ENCODE assay signal across 17 mouse cellular contexts in genomic region chr17:84938215-84938614, GRCm38 (mm10). TPM values are rescaled to one million over a fixed set of nuclear protein-coding genes. Genes with fewer than 3 reads are reported as not detected.
DNase-seq lines count a peak whose midpoint lies in the region; ATAC-seq and TF ChIP-seq lines count a peak whose summit lies in the region.
"Had no signal": no experiment of that assay in that cellular context is flagged by ENCODE, and none has a peak within 500 bp of the region (broad histone marks: within the 10 kb centered on the region; RNA-seq: fewer than 3 reads in every experiment).

No protein-coding gene starts in this region.

- no peaks in the 10 kb centered on the region for H3K4me1 ChIP-seq in midbrain, embryonic 11.5 days (ENCODE audit: control insufficient read depth, insufficient read depth, low read length)
- H3K4me1 ChIP-seq in midbrain, embryonic 14.5 days (ENCODE audit: control insufficient read depth, insufficient read depth, low read length), result no peaks in the 10 kb centered on the region
- no peaks in the 10 kb centered on the region for H3K4me1 ChIP-seq in ES-Bruce4 (ENCODE audit: control insufficient read depth, insufficient read depth, low read length)
- H3K4me1 ChIP-seq: forebrain, embryonic 15.5 days; midbrain, embryonic 10.5 days had no signal

- 96% methylated on average over 4 of the region's 4 CpGs for WGBS in midbrain, embryonic 11.5 days
- WGBS in midbrain, embryonic 14.5 days, result 96% methylated on average over 4 of the region's 4 CpGs

- intact Hi-C loops in gastrocnemius, adult 2 months (cut with DNase I), result no loop called here

- no peak for DNase-seq in gastrocnemius, adult 2 months
- DNase-seq in gastrocnemius, adult 8-10 months (ENCODE audit: low spot score in 2 of 2), result no peak
- DNase-seq in midbrain, embryonic 11.5 days (ENCODE audit: low spot score, missing footprints), result peak; percentile 81
- no peak for DNase-seq in midbrain, embryonic 14.5 days
- no peak for DNase-seq in brain, embryonic 14.5 days (ENCODE audit: low read depth)
- no peak for DNase-seq in urinary bladder, adult 2 months (ENCODE audit: low spot score)
- DNase-seq in layer of hippocampus, postnatal 36 days, result no peak
- DNase-seq: cerebellum, adult 11 months; cerebellum, postnatal 25 days; gastrocnemius, postnatal 14 days; heart, postnatal 36 days had no signal

- no peak overlapping the region for H3K27ac ChIP-seq in gastrocnemius, adult 2 months
- no peak overlapping the region for H3K27ac ChIP-seq in midbrain, embryonic 11.5 days (ENCODE audit: low read depth, low read length)
- no peak overlapping the region for H3K27ac ChIP-seq in midbrain, embryonic 14.5 days (replicated peaks; ENCODE audit: low read depth, low read length)
- H3K27ac ChIP-seq in ES-Bruce4 (ENCODE audit: insufficient read depth, low read length), result no peak overlapping the region
- H3K27ac ChIP-seq: forebrain, embryonic 15.5 days; kidney, embryonic 15.5 days; limb, embryonic 15.5 days; midbrain, embryonic 10.5 days had no signal

- H3K36me3 ChIP-seq in midbrain, embryonic 11.5 days (ENCODE audit: control insufficient read depth, insufficient read depth, low read length), result no peaks in the 10 kb centered on the region
- no peaks in the 10 kb centered on the region for H3K36me3 ChIP-seq in midbrain, embryonic 14.5 days (ENCODE audit: control insufficient read depth, insufficient read depth, low read length)
- no peaks in the 10 kb centered on the region for H3K36me3 ChIP-seq in ES-Bruce4 (ENCODE audit: control insufficient read depth, insufficient read depth, low read length, poor library complexity, severe bottlenecking)
- H3K36me3 ChIP-seq: forebrain, embryonic 15.5 days; heart, embryonic 12.5 days; kidney, embryonic 15.5 days; limb, embryonic 15.5 days; midbrain, embryonic 10.5 days had no signal

- TF ChIP-seq CTCF in gastrocnemius, adult 2 months (IDR thresholded peaks at IDR 0.05), result peak; percentile 10; the same call in 1 of the 2 replicates
- TF ChIP-seq CTCF in ES-Bruce4 (IDR thresholded peaks at IDR 0.05; ENCODE audit: low read depth, low read length), result peak; percentile 26
- TF ChIP-seq CTCF in brain, embryonic 14.5 days (IDR thresholded peaks at IDR 0.05; ENCODE audit: borderline replicate concordance, extremely low read depth, insufficient read depth, insufficient read length), result 0 out of 2 replicates have a peak, but pooled peaks have one; percentile 10

- no peak overlapping the region for H3K4me3 ChIP-seq in gastrocnemius, adult 2 months
- H3K4me3 ChIP-seq in midbrain, embryonic 11.5 days (ENCODE audit: low read depth, low read length), result no peak overlapping the region
- no peak overlapping the region for H3K4me3 ChIP-seq in midbrain, embryonic 14.5 days (replicated peaks; ENCODE audit: low read depth, low read length)
- H3K4me3 ChIP-seq in ES-Bruce4 (ENCODE audit: low read depth, low read length), result no peak overlapping the region
- H3K4me3 ChIP-seq: forebrain, embryonic 15.5 days; heart, embryonic 12.5 days; kidney, embryonic 15.5 days; limb, embryonic 15.5 days; midbrain, embryonic 10.5 days had no signal

- no peaks in the 10 kb centered on the region for H3K27me3 ChIP-seq in midbrain, embryonic 11.5 days (ENCODE audit: control insufficient read depth, insufficient read depth, low read length)
- no peaks in the 10 kb centered on the region for H3K27me3 ChIP-seq in midbrain, embryonic 14.5 days (ENCODE audit: control insufficient read depth, insufficient read depth, low read length)
- no peaks in the 10 kb centered on the region for H3K27me3 ChIP-seq in ES-Bruce4 (ENCODE audit: control insufficient read depth, insufficient read depth, low read length, poor library complexity, severe bottlenecking)
- H3K27me3 ChIP-seq: forebrain, embryonic 15.5 days; heart, embryonic 12.5 days; kidney, embryonic 15.5 days; limb, embryonic 15.5 days had no signal

- H3K9ac ChIP-seq in midbrain, embryonic 11.5 days (ENCODE audit: low read length), result no peak overlapping the region
- no peak overlapping the region for H3K9ac ChIP-seq in midbrain, embryonic 14.5 days (replicated peaks; ENCODE audit: low read length)
- no peak overlapping the region for H3K9ac ChIP-seq in ES-Bruce4 (ENCODE audit: low read depth, poor library complexity, severe bottlenecking)
- H3K9ac ChIP-seq: forebrain, embryonic 15.5 days; heart, embryonic 12.5 days; kidney, embryonic 15.5 days; limb, embryonic 15.5 days had no signal

- ATAC-seq in midbrain, embryonic 11.5 days (ENCODE audit: low FRiP score), result no peak
- no peak for ATAC-seq in midbrain, embryonic 14.5 days (ENCODE audit: low FRiP score, low TSS enrichment)
- ATAC-seq: forebrain, embryonic 15.5 days had no signal

- no peak overlapping the region for H3K4me2 ChIP-seq in midbrain, embryonic 11.5 days
- no peak overlapping the region for H3K4me2 ChIP-seq in midbrain, embryonic 14.5 days (ENCODE audit: low read length)
- H3K4me2 ChIP-seq: forebrain, embryonic 15.5 days; heart, embryonic 12.5 days; kidney, embryonic 15.5 days; limb, embryonic 15.5 days had no signal

- TF ChIP-seq EP300 in ES-Bruce4 (IDR thresholded peaks at IDR 0.05; ENCODE audit: insufficient read depth, low read depth, low read length), result no peak

- TF ChIP-seq POLR2A in ES-Bruce4 (IDR thresholded peaks at IDR 0.05; ENCODE audit: insufficient read depth, low read length), result no peak
- no peak for TF ChIP-seq POLR2A in brain, embryonic 14.5 days (IDR thresholded peaks at IDR 0.05; ENCODE audit: borderline replicate concordance, extremely low read depth, insufficient read depth, insufficient read length, poor library complexity, severe bottlenecking)

- 0 out of 2 replicates have a peak, but pooled peaks cover 3% of the 10 kb centered on the region for H3K9me3 ChIP-seq in midbrain, embryonic 11.5 days (ENCODE audit: control insufficient read depth, low read length)
- H3K9me3 ChIP-seq in midbrain, embryonic 14.5 days (ENCODE audit: control insufficient read depth, low read length), result no peaks in the 10 kb centered on the region
- no peaks in the 10 kb centered on the region for H3K9me3 ChIP-seq in ES-Bruce4 (replicated peaks; ENCODE audit: control insufficient read depth, insufficient read depth, low read length, poor library complexity, severe bottlenecking)
- H3K9me3 ChIP-seq: forebrain, embryonic 15.5 days; heart, embryonic 12.5 days; kidney, embryonic 15.5 days; limb, embryonic 15.5 days; midbrain, embryonic 10.5 days had no signal

RNA-seq across cellular contexts. Expression of gene Ppm1b, which starts 18.3 kb away (rescaled TPM):
- 100 to 1,000 TPM; 165 to 223 TPM for total RNA-seq in gastrocnemius, adult 2 months (2021)
- 100 to 1,000 TPM; 165 to 198 (median 183) TPM for total RNA-seq in gastrocnemius, adult 8-10 months (2022)
- polyA plus RNA-seq in midbrain, embryonic 11.5 days (2014; fragmentation: Nextera tagmentation; extraction: Ambion mirVana), result 99.3 and 102 TPM in 2 replicates
- polyA plus RNA-seq in midbrain, embryonic 14.5 days (2014; fragmentation: Nextera tagmentation; extraction: Ambion mirVana), result 70.7 and 97.5 TPM in 2 replicates
- 147 and 150 TPM in 2 replicates for polyA plus RNA-seq in ES-Bruce4 (2011; ENCODE audit: insufficient read depth, insufficient read length, low read depth, missing spikeins)
- 71.0 and 84.2 TPM in 2 replicates for polyA plus RNA-seq in brain, embryonic 14.5 days (2012; rRNA removed)
- polyA plus RNA-seq in urinary bladder, adult 2 months (2012; rRNA removed), result 55.2 and 63.3 TPM in 2 replicates
- total RNA-seq in layer of hippocampus, postnatal 36 days (2021), result 100 to 1,000 TPM; 131 TPM
